Mouse (Mus musculus): ENCODE measurements around the gene Lpar3.

DNA sequence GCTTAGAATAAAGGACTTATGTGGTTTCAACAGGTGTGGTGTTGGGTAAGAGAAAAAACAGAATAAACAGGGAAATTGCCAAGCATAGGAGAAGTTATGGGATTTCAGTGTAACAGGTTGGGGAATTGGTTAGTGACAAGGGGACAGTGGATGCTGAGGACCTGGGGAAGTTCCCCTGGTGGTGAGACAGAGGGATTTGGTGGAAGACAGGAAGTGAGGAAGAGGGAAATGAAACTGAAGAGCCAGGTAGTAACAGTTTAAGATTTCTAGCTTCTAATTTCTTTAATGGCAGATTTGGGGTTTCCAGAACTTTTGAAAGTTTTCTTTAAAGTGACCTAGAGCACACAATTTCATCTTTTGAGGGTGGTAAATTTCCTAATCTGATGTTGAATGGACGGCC, 23.9 kb downstream of the Lpar3 start:
- TF ChIP-seq GATA1 (IDR thresholded peaks at IDR 0.05; ENCODE audit: low read length) (no peak), TAL1 (IDR thresholded peaks at IDR 0.05; ENCODE audit: low read length) (no peak)
